Mouse (Mus musculus) inflammation-experienced regulatory T-cells, adult 16 weeks (primary cell): Measurements from ENCODE around the gene Cbwd1. TPM values are rescaled to one million over a fixed set of nuclear protein-coding genes. Genes with fewer than 3 reads are reported as not detected.

Experiments
- polyA plus RNA-seq: library from polyadenylated mRNA; unstranded; fragments of 100-300 nt; shearing (Covaris generic); gene quantifications from one replicate; pipeline ENCODE4 v1.2.1, GENCODE M21; 2017

Gene Cbwd1
- 19.2 TPM for polyA plus RNA-seq

GRCm38 (mm10) chr19:24961172-24961962, at the start of gene Cbwd1:
Gene Cbwd1 (minus strand): TSS chr19:24961610.

GRCm38 (mm10) chr19:24999201-24999886, 37.9 kb upstream of the Cbwd1 start, which contains the start of gene Dock8:
Gene Dock8 (plus strand): TSS chr19:24999534.

GRCm38 (mm10) chr19:24900581-24901220, 60.7 kb downstream of the Cbwd1 start, which contains the start of gene Foxd4:
Gene Foxd4 (minus strand): TSS chr19:24901197.

GRCm38 (mm10) chr19:24875129-24875870, 86.1 kb downstream of the Cbwd1 start, which contains the start of gene Gm10053:
Gene Gm10053 (plus strand): TSS chr19:24875686.

Other genes with a start within 250 kb of the Cbwd1 start
- not detected for gene Pgm5, start 99.8 kb downstream of the Cbwd1 start, polyA plus RNA-seq
- 183 TPM for gene Gm10053, start 85.9 kb downstream of the Cbwd1 start, polyA plus RNA-seq
- gene Foxd4, start 60.4 kb downstream of the Cbwd1 start, polyA plus RNA-seq, result not detected
- gene Dock8, start 37.9 kb upstream of the Cbwd1 start, polyA plus RNA-seq, result 212 TPM